Mouse (Mus musculus) liver, postnatal 0 days (tissue): ENCODE data around the gene Mycl.

Experiments
- CTCF ChIP-seq: sonication (generic); IDR thresholded peaks from 2 replicates; pipeline ENCODE4 v1.5.1; 2016; ENCODE audit warnings: antibody characterized with exemption, low read depth
- EP300 ChIP-seq: IDR thresholded peaks from 2 replicates; pipeline ENCODE4 v1.6.1; 2016; ENCODE audit warnings: antibody characterized with exemption, low read depth, mild to moderate bottlenecking

DNA sequence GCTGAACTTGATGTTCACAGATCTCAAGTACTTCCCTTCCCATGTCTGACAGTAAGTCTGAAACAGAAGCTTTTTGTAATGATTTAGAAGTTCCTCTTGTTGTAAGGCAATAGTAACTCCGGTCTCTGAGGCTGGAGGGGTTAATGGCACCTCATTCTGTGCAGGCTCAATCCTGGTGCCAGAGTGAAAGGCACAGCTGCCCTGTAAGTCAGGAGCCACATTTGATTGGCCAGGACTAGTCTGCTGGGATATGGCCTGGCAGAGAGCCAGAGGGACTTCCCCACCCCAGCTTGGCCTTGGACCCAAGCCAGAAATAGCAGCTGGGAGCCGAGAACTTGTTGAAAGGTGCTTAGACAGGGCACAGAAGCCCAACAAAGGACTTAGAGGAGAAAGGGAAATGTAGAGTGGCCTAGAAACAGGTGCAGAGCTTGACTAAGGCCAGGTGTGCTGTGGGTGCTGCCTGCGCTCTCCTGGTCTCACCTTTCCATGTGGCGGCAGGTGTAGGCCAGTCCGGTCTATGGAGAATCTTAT lies 55.3 kb downstream of the Mycl start:
- TF ChIP-seq CTCF (no peak), EP300 (no peak)
